Mouse (Mus musculus) layer of hippocampus, adult 2 months (tissue): ENCODE results near the gene Phlda2. TPM values are rescaled to one million over a fixed set of nuclear protein-coding genes. Genes with fewer than 3 reads are reported as not detected.
"Not testable (repeated sequence)": the region's sequence is repeated elsewhere in the genome, so short reads cannot be mapped to it uniquely, and the experiment has no call there.

ENCODE experiments used
- DNase-seq, 2 experiments: peaks; one replicate each; pipeline ENCODE4 v3.0.0; 2022; ENCODE audit warnings: low spot score in 2 of 2
- H3K27ac ChIP-seq: fragments of 200-600 bp; 2 replicates; pipeline ENCODE4 v1.8.1; 2022
- H3K4me3 ChIP-seq: fragments of 200-600 bp; 2 replicates; pipeline ENCODE4 v1.8.1; 2022; ENCODE audit warnings: mild to moderate bottlenecking
- CTCF ChIP-seq: fragments of 200-600 bp; conservative IDR thresholded peaks from 2 replicates; pipeline ENCODE4 v1.8.1; 2022; ENCODE audit warnings: antibody characterized with exemption, mild to moderate bottlenecking, moderate library complexity
- long read RNA-seq, 2 experiments: library from polyadenylated mRNA; stranded (forward); transcript quantifications; one replicate each; pipeline ENCODE4 v2.0.0; 2021; ENCODE audit warnings: borderline mapping rate in 2 of 2
- total RNA-seq, 2 experiments: library from RNA; stranded (reverse); gene quantifications; 2 replicates each; pipeline ENCODE4 v1.2.3; 2021

Phlda2 gene
- total RNA-seq: not detected
- long read RNA-seq, experiment 1: 0 reads
- long read RNA-seq, experiment 2: 0 reads

DNA sequence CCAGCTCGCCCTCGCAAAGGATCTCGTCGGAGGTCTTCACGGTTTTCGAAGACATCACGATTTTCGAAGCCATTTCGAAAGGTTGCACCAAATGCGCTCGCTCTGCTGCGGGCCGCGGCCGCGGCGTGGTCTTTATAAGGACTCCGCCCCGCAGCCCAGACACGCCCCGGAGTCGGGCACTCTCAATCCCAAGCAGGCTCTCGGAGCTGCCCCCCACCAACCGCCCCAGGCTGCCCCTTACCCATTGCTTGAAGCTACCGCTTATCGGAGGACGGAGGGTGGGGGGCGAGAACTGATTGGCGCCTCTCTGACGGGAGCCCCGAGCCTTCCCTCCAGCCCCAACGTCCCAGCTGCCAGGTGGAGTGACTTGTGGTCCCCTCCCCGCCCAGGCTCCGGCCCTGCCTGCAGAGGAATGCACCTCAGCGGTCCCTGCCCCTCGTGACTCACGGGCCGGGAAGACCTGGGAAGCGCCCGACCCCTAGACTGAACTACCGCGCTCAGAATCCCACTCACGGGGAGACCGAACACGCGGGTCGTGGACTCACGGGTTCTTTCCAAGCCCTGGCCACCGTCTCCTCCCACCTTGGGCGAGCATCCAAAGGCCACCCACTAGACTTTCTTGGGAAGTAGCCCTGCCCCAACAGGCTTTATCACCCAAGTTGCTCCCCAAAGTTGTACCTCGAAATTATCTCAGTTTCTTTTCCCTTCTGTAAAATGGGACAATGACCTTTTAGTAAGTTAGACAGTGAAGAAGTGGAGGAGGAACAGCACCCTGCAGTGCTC is at the start of gene Phlda2:
Gene Phlda2, minus strand, starts transcription at position 733 of the 783 bp plus-strand sequence.
- no peak for TF ChIP-seq CTCF
- H3K4me3 ChIP-seq: peak within 1 kb of the TSS; percentile 48
- DNase-seq: no peak
- H3K27ac ChIP-seq: no peak within 1 kb of the TSS

DNA sequence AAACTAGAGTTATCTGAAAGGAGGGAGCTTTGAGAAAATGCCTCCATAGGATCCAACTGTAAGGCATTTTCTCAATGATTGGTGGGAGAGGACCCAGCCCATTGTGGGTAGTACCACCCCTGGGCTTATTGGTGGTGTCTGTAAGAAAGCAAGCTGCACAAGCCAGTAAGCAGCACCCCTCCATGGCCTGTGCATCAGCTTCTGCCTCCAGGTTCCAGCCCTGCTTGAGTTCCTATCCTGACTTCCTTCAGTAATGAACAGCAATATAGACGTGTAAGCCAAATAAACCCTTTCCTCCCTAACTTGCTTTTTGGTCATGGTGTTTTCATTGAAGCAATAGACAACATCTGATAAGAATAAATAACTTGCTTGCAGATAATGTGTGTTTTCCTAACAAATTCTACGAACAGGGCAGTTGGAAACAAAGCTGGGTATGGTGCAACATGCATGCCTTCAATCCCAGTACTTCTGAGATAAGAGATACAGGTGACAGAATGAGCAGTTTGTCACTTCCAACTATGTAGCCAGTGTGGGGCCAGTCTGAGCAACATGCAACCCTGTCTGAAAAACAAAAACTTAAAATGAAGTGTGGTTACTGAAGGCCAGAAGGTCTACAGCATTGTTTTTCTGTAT is 46.8 kb upstream of the Phlda2 start:
- H3K4me3 ChIP-seq: peak overlapping the region; percentile 98
- TF ChIP-seq CTCF: no peak

GRCm38 (mm10) chr7:143548976-143549457 is 46.1 kb upstream of the Phlda2 start, which contains the start of gene Nap1l4:
Gene Nap1l4, minus strand, starts transcription at chr7:143549106.
- H3K4me3 ChIP-seq: peak within 1 kb of the TSS; percentile 98
- peak within 1 kb of the TSS; percentile 93 for H3K27ac ChIP-seq
- no peak for TF ChIP-seq CTCF
- DNase-seq: peak; percentile 97 to 99

More for the DNA sequence above, 46.8 kb upstream of the Phlda2 start:
- H3K27ac ChIP-seq: peak overlapping the region; percentile 93
- DNase-seq: no peak

GRCm38 (mm10) chr7:143548231-143548961 is 45.4 kb upstream of the Phlda2 start:
- peak overlapping the region; percentile 98 for H3K4me3 ChIP-seq
- no peak for TF ChIP-seq CTCF
- H3K27ac ChIP-seq: peak overlapping the region; percentile 93
- DNase-seq: peak in 1 of 2 experiments; percentile 13

DNA sequence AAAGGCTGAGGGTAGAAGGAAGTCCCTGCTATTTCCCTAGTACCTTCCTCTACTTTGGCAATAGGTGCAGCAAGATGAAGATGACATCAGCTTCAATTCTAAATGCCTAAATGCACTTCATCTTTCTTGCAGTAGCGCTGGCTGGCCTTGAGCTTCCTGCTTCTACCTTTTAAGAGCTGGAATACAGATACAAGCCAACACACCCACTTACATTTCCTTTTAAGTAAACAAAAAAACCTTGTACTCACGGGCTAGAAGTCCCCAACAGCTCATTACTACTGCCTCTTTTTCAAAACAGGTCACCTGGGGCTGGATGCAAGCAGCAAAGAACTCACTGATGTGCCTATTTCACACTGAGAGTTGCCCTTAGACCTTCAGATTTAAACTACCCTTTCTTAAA is 43.6 kb upstream of the Phlda2 start:
- Histone ChIP-seq H3K4me3 (no peak overlapping the region), H3K27ac (no peak overlapping the region)
- no peak for DNase-seq
- no peak for TF ChIP-seq CTCF

DNA sequence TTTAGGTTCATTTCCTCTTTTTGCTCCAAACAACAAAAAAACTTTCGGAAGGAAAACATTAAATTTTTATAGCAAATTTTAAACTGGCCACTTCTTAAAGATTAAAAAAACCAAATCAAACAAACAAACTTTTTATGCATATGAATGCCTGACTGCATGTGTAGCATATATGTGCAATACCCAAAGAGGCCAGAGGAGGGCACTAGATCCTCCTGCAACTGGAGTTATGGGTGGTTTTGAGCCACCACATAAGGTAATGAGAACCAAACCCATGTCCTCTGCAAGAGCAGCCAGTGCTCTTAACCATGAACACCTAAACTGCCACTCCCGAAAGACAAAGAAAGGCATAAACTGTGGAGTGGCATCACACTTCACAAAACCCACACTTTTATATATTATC is 41.4 kb upstream of the Phlda2 start:
- TF ChIP-seq CTCF: peak; percentile 80
- H3K4me3 ChIP-seq: no peak overlapping the region
- no peak for DNase-seq
- H3K27ac ChIP-seq: no peak overlapping the region

- Histone ChIP-seq H3K4me3 (no peak overlapping the region), H3K27ac (no peak overlapping the region)
- TF ChIP-seq CTCF: no peak
- no peak for DNase-seq
Observed at GRCm38 (mm10) chr7:143538671-143539070, 35.7 kb upstream of the Phlda2 start.

- H3K4me3 ChIP-seq, DNase-seq, H3K27ac ChIP-seq: not testable (repeated sequence)
Observed at GRCm38 (mm10) chr7:143538229-143538628, 35.3 kb upstream of the Phlda2 start.

DNA sequence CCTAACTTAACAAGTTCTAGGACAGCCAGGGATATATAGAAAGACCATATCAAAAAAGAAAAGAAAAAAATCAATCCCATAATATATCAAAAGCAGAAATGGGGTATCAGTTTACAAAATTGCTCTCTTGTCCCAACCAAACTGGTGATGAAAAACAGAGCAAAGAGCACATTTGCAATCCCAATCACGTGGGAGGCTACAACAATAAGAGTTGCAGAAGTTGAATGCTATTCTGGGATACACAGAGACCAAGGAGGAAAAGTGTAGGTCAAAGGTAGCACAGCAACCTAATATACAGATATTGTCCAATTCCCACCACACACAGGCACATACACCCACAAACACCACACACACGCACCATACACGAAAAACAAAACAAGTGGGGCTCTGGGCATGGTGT is 33.3 kb upstream of the Phlda2 start:
- Histone ChIP-seq H3K4me3 (no peak overlapping the region), H3K27ac (no peak overlapping the region)
- no peak for DNase-seq
- no peak for TF ChIP-seq CTCF

- no peak for DNase-seq
- H3K4me3 ChIP-seq: no peak overlapping the region
- TF ChIP-seq CTCF: no peak
- no peak overlapping the region for H3K27ac ChIP-seq
Observed at GRCm38 (mm10) chr7:143533284-143533683, 30.3 kb upstream of the Phlda2 start.

GRCm38 (mm10) chr7:143532410-143532809 is 29.5 kb upstream of the Phlda2 start:
- TF ChIP-seq CTCF: no peak
- no peak for DNase-seq
- Histone ChIP-seq H3K27ac (no peak overlapping the region), H3K4me3 (no peak overlapping the region)

DNA sequence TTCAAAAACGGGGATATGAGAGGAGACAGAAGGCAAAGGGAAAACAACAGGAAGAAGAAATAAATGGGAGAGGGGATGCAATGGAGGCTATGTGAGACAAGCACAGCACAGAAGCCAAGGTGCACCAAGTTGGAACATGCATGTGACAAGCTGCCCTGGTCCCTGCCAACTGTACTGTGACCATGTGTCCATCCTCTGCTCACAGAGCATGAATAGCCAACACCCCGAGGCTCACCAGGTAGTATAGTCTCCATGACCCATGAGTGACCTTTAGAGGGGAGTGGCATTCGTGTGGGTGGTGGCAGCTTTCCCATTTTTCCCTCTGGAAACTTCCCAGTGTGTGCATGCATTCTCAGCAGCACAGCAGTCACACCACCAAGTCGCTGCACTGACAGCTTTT is 16.4 kb upstream of the Phlda2 start:
- no peak for DNase-seq
- no peak for TF ChIP-seq CTCF
- Histone ChIP-seq H3K4me3 (no peak overlapping the region), H3K27ac (no peak overlapping the region)

DNA sequence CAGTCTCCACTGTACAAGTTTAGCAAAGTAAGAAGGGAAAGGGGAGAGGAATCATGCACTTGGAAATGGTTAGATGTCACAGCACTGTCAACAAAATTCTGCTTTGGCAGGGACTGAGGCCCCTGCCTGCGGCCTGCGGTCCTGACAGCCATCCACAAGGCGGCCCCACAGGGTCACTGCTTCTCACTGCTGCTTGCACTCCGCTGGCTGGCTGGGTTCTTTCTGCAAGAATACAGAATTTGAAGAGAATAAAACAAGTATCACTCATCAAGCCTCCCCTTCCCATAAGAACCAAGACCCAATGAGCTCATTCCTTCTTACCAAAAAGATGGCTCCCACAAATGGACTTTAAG is 11.4 kb upstream of the Phlda2 start:
- no peak for DNase-seq
- no peak overlapping the region for H3K4me3 ChIP-seq
- peak; percentile 40 for TF ChIP-seq CTCF
- peak overlapping the region; percentile 1; the same call in 1 of the 2 replicates for H3K27ac ChIP-seq
